Mouse (Mus musculus) cortical plate, adult 2 months (tissue): ENCODE results near the gene Nf2. TPM values are rescaled to one million over a fixed set of nuclear protein-coding genes. Genes with fewer than 3 reads are reported as not detected.
A peak's percentile ranks its signal among the peaks of the same experiment; 100 is the strongest.

Experiments
- H3K27ac ChIP-seq: fragments of 200-500 bp; 2 replicates; pipeline ENCODE4 v1.5.1; 2012; ENCODE audit warnings: low read length, control low read depth, inconsistent platforms; ENCODE audit not compliant: insufficient read depth
- H3K4me1 ChIP-seq: fragments of 200-500 bp; 2 replicates; pipeline ENCODE4 v1.6.1; 2011; ENCODE audit warnings: low read length; ENCODE audit not compliant: control insufficient read depth, insufficient read depth
- H3K4me3 ChIP-seq: fragments of 200-500 bp; 2 replicates; pipeline ENCODE4 v1.5.1; 2011; ENCODE audit warnings: mild to moderate bottlenecking, low read length, control low read depth; ENCODE audit not compliant: insufficient read depth
- CTCF ChIP-seq: fragments of 200-500 bp; IDR thresholded peaks from 2 replicates; pipeline ENCODE4 v1.5.1; 2011; ENCODE audit warnings: mild to moderate bottlenecking, control low read depth, low read length; ENCODE audit not compliant: insufficient read depth; ENCODE audit errors: extremely low read depth
- POLR2A ChIP-seq: fragments of 200-500 bp; IDR thresholded peaks from 2 replicates; pipeline ENCODE4 v1.6.1; 2011; ENCODE audit warnings: mild to moderate bottlenecking, low read length, control low read depth; ENCODE audit not compliant: insufficient read depth; ENCODE audit errors: extremely low read depth
- polyA plus RNA-seq: library from polyadenylated mRNA; depleted of rRNA; stranded (reverse); fragments of >200 nt; gene quantifications from 2 replicates; pipeline ENCODE4 v1.2.3, GENCODE M21; 2012

The Nf2 gene
- polyA plus RNA-seq, 1 experiment: 60.5 TPM

- no peak overlapping the region for H3K4me3 ChIP-seq
- no peak overlapping the region for H3K27ac ChIP-seq
- TF ChIP-seq POLR2A: no peak
- no peak for TF ChIP-seq CTCF
- H3K4me1 ChIP-seq: no peaks in the 10 kb centered on the region
Measured at GRCm38 (mm10) chr11:4756984-4757788, 92.2 kb downstream of the Nf2 start.

- H3K4me1 ChIP-seq: no peaks in the 10 kb centered on the region
- H3K27ac ChIP-seq: no peak overlapping the region
- TF ChIP-seq POLR2A (no peak), CTCF (no peak)
- no peak overlapping the region for H3K4me3 ChIP-seq
Measured at GRCm38 (mm10) chr11:4756460-4756859, 92.9 kb downstream of the Nf2 start.

GRCm38 (mm10) chr11:4754867-4755266, 94.5 kb downstream of the Nf2 start:
- H3K4me3 ChIP-seq: no peak overlapping the region
- no peaks in the 10 kb centered on the region for H3K4me1 ChIP-seq
- TF ChIP-seq CTCF (no peak), POLR2A (no peak)
- no peak overlapping the region for H3K27ac ChIP-seq

- no peak overlapping the region for H3K27ac ChIP-seq
- H3K4me3 ChIP-seq: no peak overlapping the region
- TF ChIP-seq POLR2A (no peak), CTCF (0 out of 2 replicates have a peak, but pooled peaks have one; percentile 5)
- H3K4me1 ChIP-seq: no peaks in the 10 kb centered on the region
Measured at GRCm38 (mm10) chr11:4754036-4754435, 95.3 kb downstream of the Nf2 start.

GRCm38 (mm10) chr11:4752836-4753235, 96.5 kb downstream of the Nf2 start:
- Histone ChIP-seq H3K4me1 (no peaks in the 10 kb centered on the region), H3K27ac (no peak overlapping the region), H3K4me3 (no peak overlapping the region)
- TF ChIP-seq POLR2A (no peak), CTCF (no peak)

- no peak overlapping the region for H3K4me3 ChIP-seq
- H3K27ac ChIP-seq: no peak overlapping the region
- no peaks in the 10 kb centered on the region for H3K4me1 ChIP-seq
- no peak for TF ChIP-seq CTCF
- no peak for TF ChIP-seq POLR2A
Measured at GRCm38 (mm10) chr11:4750263-4750662, 99.1 kb downstream of the Nf2 start.

GRCm38 (mm10) chr11:4747285-4747684, 102.1 kb downstream of the Nf2 start:
- TF ChIP-seq POLR2A (no peak), CTCF (no peak)
- H3K27ac ChIP-seq: no peak overlapping the region

GRCm38 (mm10) chr11:4746733-4747132, 102.6 kb downstream of the Nf2 start, which contains the start of gene Cabp7:
Gene Cabp7 (minus strand): TSS chr11:4746778.
- Histone ChIP-seq H3K27ac (no peak within 1 kb of the TSS), H3K4me3 (peak within 1 kb of the TSS; percentile 35), H3K4me1 (no peaks in the 10 kb centered on the region)
- TF ChIP-seq CTCF (no peak), POLR2A (no peak)

More at GRCm38 (mm10) chr11:4747285-4747684, 102.1 kb downstream of the Nf2 start:
- Histone ChIP-seq H3K4me1 (no peaks in the 10 kb centered on the region), H3K4me3 (peak overlapping the region; percentile 8)

- TF ChIP-seq CTCF (no peak), POLR2A (no peak)
- H3K27ac ChIP-seq: no peak overlapping the region
Measured at GRCm38 (mm10) chr11:4745969-4746368, 103.4 kb downstream of the Nf2 start.

GRCm38 (mm10) chr11:4744691-4745090, 104.6 kb downstream of the Nf2 start:
- Histone ChIP-seq H3K4me3 (no peak overlapping the region; the same call in 1 of the 2 replicates), H3K27ac (no peak overlapping the region), H3K4me1 (no peaks in the 10 kb centered on the region)
- no peak for TF ChIP-seq POLR2A

More at GRCm38 (mm10) chr11:4745969-4746368, 103.4 kb downstream of the Nf2 start:
- Histone ChIP-seq H3K4me1 (no peaks in the 10 kb centered on the region), H3K4me3 (peak overlapping the region; percentile 35)

GRCm38 (mm10) chr11:4740785-4741184, 108.6 kb downstream of the Nf2 start:
- H3K4me1 ChIP-seq: no peaks in the 10 kb centered on the region
- TF ChIP-seq CTCF (no peak), POLR2A (no peak)
- H3K27ac ChIP-seq: no peak overlapping the region
- no peak overlapping the region for H3K4me3 ChIP-seq
